Mouse (Mus musculus) embryo, embryonic 10 days (tissue): ENCODE measurements around the gene Atp10b.

Source experiments
- DNase-seq: peaks from one replicate; pipeline ENCODE4 v3.0.0-alpha.2; 2015; ENCODE audit warnings: low spot score

The Atp10b gene

DNA sequence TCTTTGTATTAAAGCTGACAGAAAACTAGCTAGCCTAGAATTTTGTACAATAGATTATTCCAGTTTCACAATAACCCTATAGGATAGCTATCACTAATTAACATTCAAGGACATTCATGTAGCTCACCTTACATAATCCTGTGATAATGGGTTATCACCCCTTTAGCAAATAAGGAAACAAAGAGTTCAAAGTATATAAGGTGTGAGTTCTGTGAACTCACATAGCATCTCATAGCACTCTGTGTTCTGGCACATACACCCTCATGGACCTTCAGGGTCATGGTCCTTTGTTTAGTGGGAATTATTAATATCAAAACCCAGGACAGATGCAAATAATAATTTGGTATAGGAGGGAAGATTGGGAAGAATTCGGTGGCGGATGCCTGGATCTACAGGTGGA lies 50.4 kb downstream of the Atp10b start:
- no peak for DNase-seq

DNA sequence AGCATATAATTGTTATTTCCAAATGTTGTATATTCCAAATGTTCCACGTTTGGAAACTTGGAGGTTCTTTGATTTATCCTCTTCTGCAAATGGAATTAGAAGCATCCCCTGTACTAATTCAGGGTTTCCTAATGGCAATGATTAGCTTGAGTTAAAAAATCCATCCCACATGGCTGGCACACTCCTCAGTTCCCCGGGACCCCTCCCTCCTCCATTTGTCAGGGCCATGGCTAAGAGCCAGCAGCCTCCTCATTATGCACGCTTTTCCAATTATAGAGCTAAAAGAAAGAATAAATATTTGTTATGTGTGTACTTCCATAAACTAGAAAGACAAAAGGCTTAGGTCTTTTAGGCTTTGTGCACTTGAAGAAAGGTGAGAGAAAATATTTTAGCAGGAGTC lies 53.9 kb downstream of the Atp10b start:
- no peak for DNase-seq

DNA sequence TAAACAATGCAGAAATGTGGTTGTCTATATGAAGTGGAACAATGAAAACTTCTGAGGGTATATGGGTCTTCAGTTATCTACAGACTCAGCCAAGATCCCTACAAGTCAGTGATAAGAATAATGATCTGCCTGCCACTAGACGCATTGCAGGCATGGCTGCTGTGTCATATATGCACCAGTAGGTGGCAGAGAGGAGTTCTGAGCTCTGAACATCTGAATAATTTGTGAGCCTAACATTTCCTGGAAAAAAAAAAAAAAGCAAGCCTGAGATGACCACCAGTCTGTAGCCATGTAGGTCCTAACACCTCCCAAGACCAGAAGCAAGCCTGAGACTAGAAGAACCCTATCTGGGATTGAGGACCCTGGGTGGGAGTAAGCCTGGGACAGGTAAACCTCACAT lies 63.5 kb downstream of the Atp10b start:
- peak; percentile 62 for DNase-seq

DNA sequence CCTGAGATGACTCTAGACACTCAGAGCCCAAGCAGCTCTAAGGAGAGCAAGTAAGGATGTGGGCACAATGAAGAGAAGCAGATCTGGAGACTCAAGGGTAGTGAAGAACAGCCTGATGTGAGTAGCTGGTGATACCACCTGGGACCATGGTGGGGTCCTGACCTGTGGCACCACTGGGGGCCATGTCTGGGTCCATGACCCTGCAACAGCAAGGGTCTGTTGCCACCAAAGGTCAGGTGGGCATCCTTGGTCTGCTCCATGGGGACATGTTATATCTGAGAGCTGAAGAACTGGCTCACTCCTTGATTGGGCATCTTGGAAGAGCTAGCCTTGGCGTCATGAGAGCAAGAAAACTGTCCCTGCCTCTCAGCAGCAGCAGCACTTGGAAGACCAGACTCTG lies 64.1 kb downstream of the Atp10b start:
- DNase-seq = no peak

DNA sequence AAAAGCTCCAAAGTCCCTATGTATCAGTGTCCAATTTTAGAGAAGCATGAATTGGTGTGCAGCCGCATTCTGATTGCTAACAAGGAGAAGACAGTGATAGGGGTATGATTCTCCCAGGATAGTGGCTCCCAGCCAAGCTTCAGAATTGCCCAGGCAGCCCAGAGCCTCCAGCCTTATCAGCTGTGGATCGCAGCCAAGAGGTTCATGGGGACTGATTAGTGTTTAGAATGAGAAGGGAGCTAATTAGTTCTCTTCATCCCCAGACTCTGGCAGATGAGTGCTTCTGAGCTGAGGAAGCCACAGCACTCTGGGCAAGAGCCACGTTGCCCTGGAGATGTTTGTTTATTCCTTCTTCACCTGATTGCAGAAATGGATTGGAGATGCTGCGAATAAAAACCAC lies 67.3 kb downstream of the Atp10b start:
- DNase-seq = no peak

DNA sequence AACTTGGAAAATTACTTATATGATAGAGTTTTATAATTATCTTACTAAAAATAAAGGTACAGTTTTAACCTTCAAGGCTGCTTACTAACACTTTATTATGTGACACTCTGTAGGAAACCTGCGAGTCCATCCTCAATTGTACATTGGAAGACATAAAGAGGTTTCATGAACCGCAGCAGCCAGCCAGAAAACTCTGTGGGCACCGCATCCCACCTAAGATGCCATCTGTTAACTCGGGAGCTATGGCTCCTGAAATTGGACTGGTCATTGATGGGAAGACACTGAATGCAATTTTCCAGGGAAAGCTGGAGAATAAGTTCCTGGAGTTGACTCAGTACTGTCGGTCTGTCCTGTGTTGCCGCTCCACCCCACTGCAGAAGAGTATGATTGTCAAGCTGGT lies 80.6 kb downstream of the Atp10b start:
- DNase-seq = no peak

DNA sequence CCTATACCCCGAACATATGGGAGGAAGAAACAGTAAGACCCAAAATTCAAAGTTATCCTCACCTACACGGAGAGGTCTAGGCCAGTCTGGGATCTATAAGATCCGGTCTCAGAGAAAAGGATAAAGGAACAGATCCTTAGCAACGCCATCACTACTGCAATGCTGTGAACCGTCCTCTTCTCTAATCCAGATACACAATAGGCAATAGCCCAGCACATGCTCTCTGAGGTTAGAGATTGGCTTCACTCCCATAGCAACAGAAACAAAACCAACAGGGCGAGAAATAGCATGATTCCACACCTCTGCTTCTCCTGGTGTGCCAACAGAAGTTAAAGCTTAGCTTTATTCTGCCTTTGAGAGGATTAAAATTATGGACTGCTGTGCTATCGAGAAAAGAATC lies 82.4 kb downstream of the Atp10b start:
- no peak for DNase-seq

DNA sequence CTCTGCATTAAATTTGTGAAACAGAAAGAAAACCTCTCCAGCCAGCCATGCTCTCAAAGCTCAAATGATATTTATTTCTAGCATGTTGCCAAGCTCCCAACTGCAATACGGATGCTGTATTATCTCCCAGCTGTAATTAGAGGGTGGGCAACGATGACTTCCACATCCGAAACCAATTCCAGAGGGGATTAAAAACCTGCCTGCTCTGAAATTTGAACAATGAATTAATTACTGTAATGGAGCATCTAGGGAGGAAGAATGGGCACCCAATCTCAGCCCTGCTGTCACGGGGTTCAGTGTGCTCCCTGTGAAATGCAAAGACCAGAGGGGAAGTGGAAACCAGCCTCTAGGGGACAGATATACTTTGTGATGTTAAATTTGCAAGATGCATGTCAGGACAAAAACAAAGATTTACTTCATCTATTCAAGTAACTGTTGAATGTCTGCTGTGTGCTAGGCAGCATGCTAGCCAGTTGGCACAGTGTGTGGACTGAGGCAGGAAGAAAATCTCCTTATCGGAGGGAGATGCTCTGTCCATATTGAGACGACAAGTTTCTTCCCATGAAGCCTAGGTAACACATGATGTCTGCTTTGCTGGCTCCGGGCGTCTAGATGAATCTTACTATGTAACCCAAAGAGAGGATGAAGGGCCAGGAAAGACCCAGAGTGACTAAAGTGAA lies 86.8 kb downstream of the Atp10b start:
- DNase-seq = no peak

DNA sequence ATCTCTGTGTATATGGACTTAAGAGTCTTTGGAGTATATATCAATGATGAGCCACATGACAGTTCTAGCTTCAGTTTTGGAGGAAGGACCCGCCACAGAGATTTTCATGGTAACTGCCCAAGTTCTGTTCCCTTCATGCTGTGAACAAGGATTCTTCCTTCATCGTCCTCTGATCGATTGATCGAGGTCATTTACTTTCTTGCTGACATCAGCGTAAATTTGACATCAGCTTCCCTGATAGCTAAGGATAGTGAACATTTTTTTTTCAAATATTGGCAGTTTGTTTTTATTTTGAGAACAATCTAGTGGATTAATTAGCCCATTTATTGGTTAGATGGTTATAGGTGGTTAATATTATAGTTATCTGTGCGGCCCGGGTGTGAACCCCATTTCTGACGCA lies 90.1 kb downstream of the Atp10b start:
- DNase-seq = no peak

DNA sequence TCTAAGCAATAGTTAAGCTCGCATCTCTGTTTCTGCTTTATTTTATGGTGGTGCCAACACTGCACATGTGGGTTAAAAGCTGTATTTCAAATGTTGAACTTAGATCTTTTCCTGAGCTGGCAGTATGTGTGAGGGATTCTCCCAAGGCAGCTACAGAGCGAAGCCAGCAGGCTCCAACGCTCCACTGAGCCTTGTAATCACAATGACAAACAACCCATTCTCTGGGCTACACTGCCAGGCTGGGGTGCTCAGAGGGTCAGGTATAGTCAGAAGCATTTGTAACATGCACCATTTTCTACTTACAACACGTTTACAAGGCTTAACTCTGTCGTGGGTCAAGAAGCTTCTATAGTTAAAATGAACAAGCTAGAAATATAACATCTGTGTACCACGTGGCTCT lies 103.4 kb downstream of the Atp10b start:
- DNase-seq = no peak

DNA sequence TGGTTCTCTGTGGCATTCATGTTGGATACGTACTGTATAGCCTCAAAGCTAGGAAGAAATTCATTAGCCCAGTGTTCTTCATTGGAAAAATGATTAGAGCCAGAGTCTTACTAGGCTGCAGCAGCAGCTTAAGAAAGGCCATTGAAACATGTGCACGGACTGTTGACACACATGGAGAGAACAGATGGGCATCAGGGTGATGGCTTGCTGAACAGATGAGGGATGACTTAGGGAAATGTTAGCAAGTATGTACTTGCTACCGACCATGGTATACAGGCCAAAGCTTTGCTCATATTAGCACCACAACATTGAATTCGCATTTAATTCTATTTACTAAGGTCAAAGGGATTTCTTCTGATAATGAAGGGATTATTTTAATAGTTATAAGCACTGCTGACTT lies 105.6 kb downstream of the Atp10b start:
- no peak for DNase-seq

DNA sequence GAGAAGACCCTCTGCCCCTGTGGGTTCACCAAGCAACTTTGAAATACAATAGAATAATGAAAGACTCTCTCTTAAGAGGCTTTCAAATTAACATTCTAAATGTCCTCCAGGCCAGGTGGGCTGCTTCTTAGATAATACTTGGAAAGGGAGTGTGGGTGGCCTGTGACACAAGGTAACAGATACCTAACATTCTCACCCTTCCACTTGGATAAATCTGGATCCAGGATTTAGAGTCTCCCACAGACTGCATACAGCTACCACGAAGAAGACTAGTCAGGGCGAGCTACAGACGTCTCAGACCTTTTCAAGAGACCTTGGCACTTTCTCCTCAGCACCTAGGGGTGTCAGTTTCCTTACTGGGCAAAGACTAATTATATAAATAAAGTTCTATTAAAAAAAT lies 107.6 kb downstream of the Atp10b start:
- DNase-seq = no peak

DNA sequence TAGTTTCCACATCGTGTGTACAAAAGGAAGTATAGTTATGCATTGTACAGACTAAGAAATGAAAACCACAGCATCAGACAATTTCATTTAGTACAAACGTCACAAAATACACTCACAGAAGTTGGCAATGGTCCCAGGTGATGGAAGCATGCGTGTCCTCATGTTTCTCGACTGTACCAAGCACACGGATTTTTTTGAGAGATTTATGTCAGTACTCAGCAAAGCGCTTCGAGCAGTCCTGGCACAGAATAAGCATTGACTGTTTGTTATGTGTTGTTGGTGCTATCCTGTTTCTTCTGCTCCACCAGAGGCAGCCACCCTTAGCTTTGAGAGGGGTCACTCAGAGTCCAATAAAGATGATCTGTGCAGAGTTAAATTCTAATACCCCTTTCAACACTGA lies 108.1 kb downstream of the Atp10b start:
- no peak for DNase-seq

DNA sequence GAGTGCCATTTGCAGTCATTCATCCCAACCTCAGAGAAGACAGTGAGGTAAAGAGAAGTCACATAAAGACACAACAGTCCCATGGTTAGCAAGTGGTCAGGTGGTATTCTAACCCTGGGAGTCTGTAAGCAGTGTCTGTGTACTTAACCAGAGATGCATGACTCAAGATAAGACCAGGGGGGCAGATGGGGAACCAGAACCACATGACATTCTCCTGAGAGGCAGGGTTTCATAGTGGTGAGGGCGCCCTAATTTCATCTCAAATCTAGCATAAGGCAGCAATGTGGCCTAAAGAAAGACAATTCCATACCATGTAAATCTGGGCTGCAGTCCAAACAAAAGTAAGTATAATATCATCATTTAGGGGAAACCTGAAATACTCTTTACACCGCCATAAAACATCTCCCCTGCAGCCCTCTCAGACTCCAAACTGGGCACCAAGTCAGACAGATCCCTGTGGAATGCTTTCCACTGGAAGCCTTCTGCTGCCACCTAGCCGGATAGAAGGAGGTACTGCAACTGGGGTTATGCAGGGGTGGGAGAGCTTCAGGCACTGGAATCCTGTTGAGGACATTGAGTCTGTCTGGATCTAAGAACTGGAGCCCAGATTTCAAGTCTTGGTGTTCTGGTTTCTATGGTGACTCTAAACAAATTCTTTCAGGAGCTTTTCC lies 114.0 kb downstream of the Atp10b start:
- peak; percentile 77 for DNase-seq

DNA sequence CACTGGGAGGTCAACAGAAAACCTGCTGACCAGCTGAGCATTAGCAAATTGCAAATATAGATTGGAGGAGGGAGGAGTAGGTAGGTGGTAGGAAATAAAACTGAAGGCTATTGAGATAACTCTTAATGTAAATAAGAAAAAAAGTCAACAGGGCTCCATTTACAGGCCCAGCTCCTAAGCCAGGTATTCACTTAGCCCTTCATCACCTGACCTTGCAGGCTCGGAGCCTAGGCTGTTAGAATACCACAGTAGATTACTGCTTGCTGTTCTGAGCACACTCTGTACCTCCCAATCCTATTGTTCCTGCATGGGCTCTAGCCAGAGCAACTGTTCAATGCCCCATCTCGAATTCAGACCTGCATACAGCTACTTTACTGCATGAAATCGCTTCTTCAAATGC lies 117.8 kb downstream of the Atp10b start:
- DNase-seq = no peak

DNA sequence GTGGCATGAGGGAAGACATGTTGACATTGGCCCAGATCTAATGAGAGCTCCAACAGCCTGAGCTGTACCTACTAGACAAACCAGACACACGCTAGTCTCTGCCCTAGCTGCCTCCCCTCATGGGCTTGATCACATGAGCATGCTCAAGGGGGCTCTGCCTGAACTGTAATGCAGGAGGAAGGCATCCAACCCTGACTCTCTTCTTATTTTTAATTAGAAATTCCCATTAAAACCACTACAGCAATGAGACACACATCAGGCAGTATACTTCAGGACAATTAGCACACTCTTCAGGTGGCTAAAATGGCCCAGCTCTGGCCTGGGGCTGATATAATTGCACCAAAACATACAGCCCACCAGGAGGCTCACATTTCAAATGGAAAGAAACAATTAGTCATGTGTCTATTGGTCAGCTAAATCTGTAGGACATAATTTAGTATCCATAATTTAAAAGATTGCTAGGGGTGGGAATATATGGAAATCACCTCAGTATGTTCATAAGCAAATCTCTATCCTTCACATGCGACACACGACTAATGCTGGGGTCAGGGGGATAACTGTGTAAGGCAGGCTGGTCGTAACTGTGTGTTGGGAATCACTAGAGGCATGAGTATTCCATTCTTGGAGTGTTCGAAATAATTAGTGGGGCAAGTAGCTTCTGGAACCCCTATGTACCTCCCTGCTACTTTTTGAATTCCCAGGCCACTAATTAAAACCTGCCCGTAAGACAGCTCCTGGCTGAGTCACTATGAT lies 120.0 kb downstream of the Atp10b start:
- no peak for DNase-seq

DNA sequence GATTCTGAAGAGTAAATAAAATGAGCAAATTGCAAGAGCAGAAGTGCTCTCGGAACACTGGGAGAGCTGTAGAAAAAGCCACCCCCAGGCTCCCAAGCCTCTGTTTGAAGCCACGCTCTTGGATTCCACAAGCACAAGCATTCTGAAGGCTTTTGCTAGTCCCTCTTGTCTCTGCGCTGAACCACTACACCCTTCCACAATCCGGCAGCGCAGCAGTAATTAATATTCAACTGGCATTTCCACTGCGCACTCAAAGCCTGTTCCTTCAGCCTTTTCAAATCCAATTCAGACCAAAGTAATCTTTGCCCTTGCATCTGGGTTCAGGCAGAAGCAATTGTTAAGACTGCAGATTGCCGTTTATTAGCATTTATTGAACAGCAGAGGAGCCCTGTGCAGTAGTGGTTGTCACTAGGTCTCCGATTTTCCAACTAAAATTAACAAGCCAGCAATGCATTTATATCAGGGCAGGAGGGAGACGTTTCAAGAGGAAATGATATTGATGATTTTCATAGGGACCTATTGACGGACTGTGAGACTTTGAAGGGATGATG lies 120.7 kb downstream of the Atp10b start:
- DNase-seq = no peak

DNA sequence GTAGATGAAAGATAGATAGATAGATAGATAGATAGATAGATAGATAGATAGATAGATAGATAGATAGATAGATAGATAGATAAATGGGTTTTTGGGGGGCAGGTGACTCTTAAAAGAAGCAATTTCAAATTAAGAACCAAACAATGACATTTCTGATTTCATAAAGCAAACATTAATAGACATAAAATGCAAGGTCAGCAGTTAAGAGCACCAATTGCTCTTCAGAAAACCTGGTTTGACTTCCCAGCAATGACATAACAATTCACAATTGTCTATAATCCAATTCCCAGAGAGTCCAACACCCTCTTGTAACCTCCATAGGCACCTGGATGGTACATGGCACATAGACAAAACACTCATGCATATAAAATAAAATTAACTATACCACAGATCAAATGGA lies 124.2 kb downstream of the Atp10b start:
- no peak for DNase-seq

DNA sequence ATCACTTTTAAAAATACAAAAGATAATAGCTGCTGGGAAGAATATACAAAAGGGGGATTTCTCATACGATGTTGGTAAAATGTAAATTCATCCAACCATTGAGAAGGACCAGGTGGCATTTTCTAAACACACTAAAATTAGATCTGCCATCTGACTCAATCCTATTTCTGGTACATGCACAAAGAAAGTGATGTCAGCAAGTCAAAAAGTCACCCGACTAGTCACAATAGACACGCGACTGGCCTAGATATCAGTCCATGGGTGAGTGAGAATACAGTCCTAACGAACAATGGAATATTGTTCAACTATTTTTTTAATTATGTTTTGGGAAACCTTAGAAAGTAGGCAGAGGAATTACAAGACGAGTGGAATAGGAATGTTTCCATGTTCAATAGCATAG lies 147.9 kb downstream of the Atp10b start:
- no peak for DNase-seq

DNA sequence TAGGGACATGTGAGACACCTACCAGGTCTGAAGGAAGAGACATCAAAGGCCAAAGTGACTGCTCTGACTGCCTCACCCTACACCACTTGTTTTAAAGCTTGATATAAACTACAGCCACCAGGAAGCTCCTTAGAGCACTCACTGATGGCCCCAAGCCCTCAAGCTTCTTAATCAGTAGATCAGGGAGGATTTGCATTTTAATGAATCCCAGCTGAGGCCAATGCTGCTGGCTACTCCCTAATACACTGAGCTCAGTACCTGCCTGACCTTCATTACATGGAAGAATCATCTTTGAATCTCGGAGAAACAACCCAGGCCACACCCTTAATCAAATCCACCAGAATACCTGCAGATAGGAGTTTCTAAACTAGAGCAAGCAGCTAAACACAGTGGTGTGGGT lies 161.3 kb downstream of the Atp10b start:
- DNase-seq = no peak
